In the genomic region with DNA sequence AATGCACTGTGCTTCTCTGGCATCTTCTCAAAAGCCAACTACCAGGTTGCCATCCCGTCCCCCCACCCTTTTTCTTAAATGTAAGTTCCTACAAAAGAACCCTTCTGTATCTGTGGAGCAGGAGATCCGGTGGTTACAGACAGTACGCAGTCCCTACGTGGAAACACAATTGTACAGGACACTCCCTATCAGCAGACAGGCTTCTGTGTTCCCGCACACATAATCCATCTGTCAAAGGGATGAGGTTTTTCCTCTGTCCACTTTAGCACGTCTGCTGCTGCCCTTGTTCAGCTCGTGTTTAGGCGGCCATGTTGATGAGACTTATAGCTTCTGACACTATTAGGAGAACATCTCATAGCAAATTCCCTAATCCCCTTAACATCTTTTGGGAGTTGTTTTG, we compare ENCODE assay signal across 18 mouse cellular contexts. TPM values are rescaled to one million over a fixed set of nuclear protein-coding genes. Genes with fewer than 3 reads are reported as not detected.
DNase-seq lines count a peak whose midpoint lies in the region; ATAC-seq and TF ChIP-seq lines count a peak whose summit lies in the region.
"Had no signal": no experiment of that assay in that cellular context is flagged by ENCODE, and none has a peak within 500 bp of the region (broad histone marks: within the 10 kb centered on the region; RNA-seq: fewer than 3 reads in every experiment).

No protein-coding gene starts in this region.

- WGBS in forebrain, embryonic 12.5 days: 80% methylated on average over 8 of the region's 8 CpGs
- WGBS in forebrain, embryonic 16.5 days: 65% methylated on average over 8 of the region's 8 CpGs
- 56% methylated on average over 8 of the region's 8 CpGs for WGBS in lung, postnatal 0 days
- WGBS in midbrain, embryonic 15.5 days: 65% methylated on average over 8 of the region's 8 CpGs
- WGBS in neural tube, embryonic 15.5 days: 33% methylated on average over 8 of the region's 8 CpGs
- 43% methylated on average over 8 of the region's 8 CpGs for WGBS in cerebellum, adult 2 months

- H3K36me3 ChIP-seq in forebrain, embryonic 12.5 days (replicated peaks): peaks cover 30% of the 10 kb centered on the region
- peaks cover 25% of the 10 kb centered on the region for H3K36me3 ChIP-seq in forebrain, embryonic 16.5 days (ENCODE audit: control insufficient read depth, insufficient read depth)
- peaks cover 17% of the 10 kb centered on the region for H3K36me3 ChIP-seq in lung, postnatal 0 days (ENCODE audit: insufficient read depth, low read length)
- H3K36me3 ChIP-seq in midbrain, embryonic 15.5 days (replicated peaks): peaks cover 16% of the 10 kb centered on the region
- H3K36me3 ChIP-seq in neural tube, embryonic 15.5 days: peaks cover 35% of the 10 kb centered on the region

- 0 out of 2 replicates have a peak, but pooled peaks have one; percentile 30 for ATAC-seq in forebrain, embryonic 12.5 days (ENCODE audit: low FRiP score)
- no peak; the same call in 1 of the 2 replicates for ATAC-seq in forebrain, embryonic 16.5 days
- ATAC-seq in lung, postnatal 0 days: peak; percentile 46
- ATAC-seq in midbrain, embryonic 15.5 days (replicated peaks): peak; percentile 41; the same call in 1 of the 2 replicates
- ATAC-seq in neural tube, embryonic 15.5 days (ENCODE audit: low FRiP score): peak; percentile 56; the same call in 1 of the 2 replicates
- ATAC-seq: CD4-positive, CD25-positive, alpha-beta regulatory T cell, adult 4 months had no signal

- H3K9ac ChIP-seq in forebrain, embryonic 12.5 days: no peak overlapping the region
- H3K9ac ChIP-seq in forebrain, embryonic 16.5 days (replicated peaks; ENCODE audit: low read depth, low read length): no peak overlapping the region
- H3K9ac ChIP-seq in lung, postnatal 0 days (replicated peaks; ENCODE audit: low read depth): no peak overlapping the region
- H3K9ac ChIP-seq in midbrain, embryonic 15.5 days: no peak overlapping the region
- H3K9ac ChIP-seq in neural tube, embryonic 15.5 days (replicated peaks): no peak overlapping the region
- H3K9ac ChIP-seq: embryonic facial prominence, embryonic 15.5 days; forebrain, embryonic 15.5 days; kidney, embryonic 15.5 days; liver, embryonic 13.5 days had no signal

- intact Hi-C loops in gastrocnemius, postnatal 36 days (cut with DNase I): no loop called here

- 0 out of 2 replicates have a peak, but pooled peaks have one; percentile 10 for TF ChIP-seq EP300 in lung, postnatal 0 days (IDR thresholded peaks at IDR 0.05)

- no peak overlapping the region for H3K4me3 ChIP-seq in forebrain, embryonic 12.5 days (replicated peaks)
- no peak overlapping the region for H3K4me3 ChIP-seq in forebrain, embryonic 16.5 days (replicated peaks; ENCODE audit: low read length)
- H3K4me3 ChIP-seq in lung, postnatal 0 days (ENCODE audit: low read depth, low read length): no peak overlapping the region
- H3K4me3 ChIP-seq in midbrain, embryonic 15.5 days: no peak overlapping the region
- H3K4me3 ChIP-seq in neural tube, embryonic 15.5 days (replicated peaks): no peak overlapping the region
- no peak overlapping the region for H3K4me3 ChIP-seq in cerebellum, adult 2 months (replicated peaks; ENCODE audit: insufficient read depth, low read depth, low read length)
- H3K4me3 ChIP-seq: embryonic facial prominence, embryonic 15.5 days; forebrain, embryonic 15.5 days; kidney, embryonic 15.5 days; liver, embryonic 13.5 days had no signal

- H3K4me1 ChIP-seq in forebrain, embryonic 12.5 days: no peaks in the 10 kb centered on the region
- H3K4me1 ChIP-seq in forebrain, embryonic 16.5 days (replicated peaks; ENCODE audit: control insufficient read depth, insufficient read depth, low read length): peaks cover 6% of the 10 kb centered on the region
- no peaks in the 10 kb centered on the region for H3K4me1 ChIP-seq in lung, postnatal 0 days (ENCODE audit: insufficient read depth, low read depth, low read length)
- no peaks in the 10 kb centered on the region for H3K4me1 ChIP-seq in midbrain, embryonic 15.5 days
- H3K4me1 ChIP-seq in neural tube, embryonic 15.5 days: peaks cover 5% of the 10 kb centered on the region; the same call in 1 of the 2 replicates
- no peaks in the 10 kb centered on the region; the same call in 1 of the 2 replicates for H3K4me1 ChIP-seq in cerebellum, adult 2 months (ENCODE audit: control insufficient read depth, insufficient read depth, low read length)
- H3K4me1 ChIP-seq: embryonic facial prominence, embryonic 15.5 days; kidney, embryonic 15.5 days; liver, embryonic 13.5 days had no signal

- no peak overlapping the region for H3K4me2 ChIP-seq in forebrain, embryonic 12.5 days
- no peak overlapping the region for H3K4me2 ChIP-seq in forebrain, embryonic 16.5 days (ENCODE audit: low read length)
- no peak overlapping the region for H3K4me2 ChIP-seq in lung, postnatal 0 days (replicated peaks; ENCODE audit: low read depth, low read length)
- H3K4me2 ChIP-seq in midbrain, embryonic 15.5 days: no peak overlapping the region
- no peak overlapping the region for H3K4me2 ChIP-seq in neural tube, embryonic 15.5 days
- H3K4me2 ChIP-seq: embryonic facial prominence, embryonic 15.5 days; forebrain, embryonic 15.5 days; kidney, embryonic 15.5 days; liver, embryonic 13.5 days had no signal

- TF ChIP-seq CTCF in lung, postnatal 0 days (IDR thresholded peaks at IDR 0.05): no peak
- no peak for TF ChIP-seq CTCF in cerebellum, adult 2 months (IDR thresholded peaks at IDR 0.05; ENCODE audit: borderline replicate concordance, insufficient read depth, low read depth, low read length)

- H3K9me3 ChIP-seq in forebrain, embryonic 12.5 days: no peaks in the 10 kb centered on the region
- H3K9me3 ChIP-seq in forebrain, embryonic 16.5 days (ENCODE audit: control insufficient read depth, low read length): no peaks in the 10 kb centered on the region
- no peaks in the 10 kb centered on the region for H3K9me3 ChIP-seq in lung, postnatal 0 days (ENCODE audit: low read length)
- no peaks in the 10 kb centered on the region for H3K9me3 ChIP-seq in midbrain, embryonic 15.5 days
- no peaks in the 10 kb centered on the region for H3K9me3 ChIP-seq in neural tube, embryonic 15.5 days (replicated peaks)
- H3K9me3 ChIP-seq: embryonic facial prominence, embryonic 15.5 days; forebrain, embryonic 15.5 days; G1E; kidney, embryonic 15.5 days; liver, embryonic 13.5 days had no signal

- peak; percentile 30 for DNase-seq in lung, postnatal 0 days (ENCODE audit: low spot score)
- no peak for DNase-seq in lung, postnatal 25 days (ENCODE audit: low spot score)
- no peak for DNase-seq in cerebellum, adult 2 months
- DNase-seq in gastrocnemius, postnatal 36 days: no peak
- DNase-seq: gastrocnemius, postnatal 25 days; liver, embryonic 13.5 days; lung, postnatal 4 days; spleen, adult 18-20 months; thymus, adult 2 months had no signal

- H3K27me3 ChIP-seq in forebrain, embryonic 12.5 days: no peaks in the 10 kb centered on the region
- no peaks in the 10 kb centered on the region for H3K27me3 ChIP-seq in forebrain, embryonic 16.5 days (replicated peaks; ENCODE audit: control insufficient read depth, insufficient read depth, low read length)
- H3K27me3 ChIP-seq in lung, postnatal 0 days (replicated peaks; ENCODE audit: insufficient read depth, low read length): no peaks in the 10 kb centered on the region
- no peaks in the 10 kb centered on the region for H3K27me3 ChIP-seq in midbrain, embryonic 15.5 days (replicated peaks)
- no peaks in the 10 kb centered on the region for H3K27me3 ChIP-seq in neural tube, embryonic 15.5 days (replicated peaks)
- H3K27me3 ChIP-seq in cerebellum, adult 2 months (ENCODE audit: control insufficient read depth, insufficient read depth, low read length): no peaks in the 10 kb centered on the region
- H3K27me3 ChIP-seq: embryonic facial prominence, embryonic 15.5 days; forebrain, embryonic 15.5 days; kidney, embryonic 15.5 days; liver, embryonic 13.5 days had no signal

- TF ChIP-seq POLR2A in cerebellum, adult 2 months (IDR thresholded peaks at IDR 0.05; ENCODE audit: borderline replicate concordance, insufficient read depth, low read length): no peak

- 0 out of 2 replicates have a peak overlapping the region, but pooled peaks have one; percentile 8 for H3K27ac ChIP-seq in forebrain, embryonic 12.5 days
- H3K27ac ChIP-seq in forebrain, embryonic 16.5 days (ENCODE audit: low read length): no peak overlapping the region
- H3K27ac ChIP-seq in lung, postnatal 0 days (ENCODE audit: low read length): no peak overlapping the region
- H3K27ac ChIP-seq in midbrain, embryonic 15.5 days: 0 out of 2 replicates have a peak overlapping the region, but pooled peaks have one; percentile 21
- H3K27ac ChIP-seq in neural tube, embryonic 15.5 days (replicated peaks): peak overlapping the region; percentile 66
- H3K27ac ChIP-seq in cerebellum, adult 2 months (ENCODE audit: insufficient read depth, low read length): no peak overlapping the region
- H3K27ac ChIP-seq: embryonic facial prominence, embryonic 15.5 days; forebrain, embryonic 15.5 days; kidney, embryonic 15.5 days; liver, embryonic 13.5 days had no signal

RNA-seq across cellular contexts. Expression of gene Wdr37, which starts 48.2 kb away (rescaled TPM):
- polyA plus RNA-seq in forebrain, embryonic 12.5 days (2016; fragmentation: Nextera tagmentation; extraction: Ambion mirVana): 51.8 and 56.7 TPM in 2 replicates
- 48.8 and 51.0 TPM in 2 replicates for polyA plus RNA-seq in forebrain, embryonic 16.5 days (2015; fragmentation: Nextera tagmentation; extraction: Ambion mirVana)
- 14.4 and 15.0 TPM in 2 replicates for polyA plus RNA-seq in lung, postnatal 0 days (2015; fragmentation: Nextera tagmentation; extraction: Ambion mirVana)
- polyA plus RNA-seq in midbrain, embryonic 15.5 days (2015; fragmentation: Nextera tagmentation; extraction: Ambion mirVana): 55.4 and 58.2 TPM in 2 replicates
- 44.5 and 48.2 TPM in 2 replicates for polyA plus RNA-seq in neural tube, embryonic 15.5 days (2015; fragmentation: Nextera tagmentation; extraction: Ambion mirVana)
- 61.2 and 62.4 TPM in 2 replicates for polyA plus RNA-seq in cerebellum, adult 2 months (2012; rRNA removed)
- 10 to 100 TPM; 26.2 to 27.0 TPM for total RNA-seq in gastrocnemius, postnatal 36 days (2021)

Comparison
In these comparisons a context has a peak if more than half of its experiments do, and no peak if none do; other contexts are left out.
1. H3K27ac ChIP-seq: peak in forebrain, embryonic 12.5 days (single experiment), midbrain, embryonic 15.5 days (single experiment) and neural tube, embryonic 15.5 days (single experiment); none in forebrain, embryonic 16.5 days (single experiment), lung, postnatal 0 days (single experiment) and cerebellum, adult 2 months (single experiment).